Mouse (Mus musculus) heart, embryonic 14.5 days (tissue): ENCODE results near the gene Bcl2. TPM values are rescaled to one million over a fixed set of nuclear protein-coding genes. Genes with fewer than 3 reads are reported as not detected.

Source experiments
- ATAC-seq: fragments of 200-750 bp; cut with Nextera tagmentation; 2 replicates; pipeline ENCODE4 v1.8.0; 2017; ENCODE audit warnings: low read depth, moderate TSS enrichment; ENCODE audit not compliant: insufficient number of reproducible peaks, insufficient read depth, low FRiP score
- H3K27ac ChIP-seq, 2 experiments: fragments of 200-500 bp in 1 of 2; fragments of 300-500 bp in 1 of 2; sonication (generic) in 1 of 2; replicated peaks in 1 of 2; 2 replicates each; pipeline ENCODE4 v1.5.1; 2012 to 2014; ENCODE audit warnings: low read depth in 2 of 2, low read length in 2 of 2, control low read depth in 1 of 2, mild to moderate bottlenecking in 1 of 2, mixed read lengths in 1 of 2; ENCODE audit not compliant: control insufficient read depth in 1 of 2, insufficient read depth in 1 of 2
- H3K27me3 ChIP-seq: fragments of 300-500 bp; sonication (generic); 2 replicates; pipeline ENCODE4 v1.6.1; 2014; ENCODE audit warnings: mild to moderate bottlenecking, low read length, control low read depth; ENCODE audit not compliant: control insufficient read depth, insufficient read depth
- H3K36me3 ChIP-seq: fragments of 300-500 bp; sonication (generic); 2 replicates; pipeline ENCODE4 v1.6.1; 2014; ENCODE audit warnings: mild to moderate bottlenecking, control low read depth, low read length, mixed read lengths; ENCODE audit not compliant: control insufficient read depth, insufficient read depth
- H3K4me1 ChIP-seq, 2 experiments: fragments of 200-500 bp in 1 of 2; fragments of 300-500 bp in 1 of 2; sonication (generic) in 1 of 2; 2 replicates each; pipeline ENCODE4 v1.6.1; 2012 to 2014; ENCODE audit warnings: low read length in 2 of 2, control low read depth in 1 of 2, mixed read lengths in 1 of 2; ENCODE audit not compliant: control insufficient read depth in 2 of 2, insufficient read depth in 2 of 2
- H3K4me2 ChIP-seq: fragments of 300-500 bp; sonication (generic); 2 replicates; pipeline ENCODE4 v1.6.1; 2014; ENCODE audit warnings: mild to moderate bottlenecking, low read length
- H3K4me3 ChIP-seq, 2 experiments: fragments of 200-500 bp in 1 of 2; fragments of 300-500 bp in 1 of 2; sonication (generic) in 1 of 2; 2 replicates each; pipeline ENCODE4 v1.5.1; 2012 to 2014; ENCODE audit warnings: low read length in 2 of 2, mild to moderate bottlenecking in 2 of 2, control low read depth in 1 of 2, low read depth in 1 of 2, moderate library complexity in 1 of 2; ENCODE audit not compliant: control insufficient read depth in 1 of 2, insufficient read depth in 1 of 2
- H3K9ac ChIP-seq: fragments of 300-500 bp; sonication (generic); 2 replicates; pipeline ENCODE4 v1.6.1; 2014; ENCODE audit warnings: mild to moderate bottlenecking, low read length
- H3K9me3 ChIP-seq: fragments of 300-500 bp; sonication (generic); 2 replicates; pipeline ENCODE4 v1.6.1; 2016; ENCODE audit warnings: low read length, control low read depth; ENCODE audit not compliant: control insufficient read depth
- WGBS: fragments of 180-500 bp; shearing (Covaris S2); extraction: QIAGEN DNeasy Blood & Tissue Kit; methylation state at CpG from one replicate; pipeline ENCODE4 v1.1.7; 2014; 5-methylcytosine and 5-hydroxymethylcytosine counted together
- polyA plus RNA-seq: library from polyadenylated mRNA; unstranded; fragments of >200 nt; fragmentation: Nextera tagmentation; extraction: Ambion mirVana; gene quantifications from 2 replicates; pipeline ENCODE4 v1.2.1, GENCODE M21; 2014

Gene Bcl2
- polyA plus RNA-seq, 1 experiment from 2014 or later, result 6.2 TPM

- H3K27ac ChIP-seq, result peak overlapping the region; percentile 37 to 76; a peak in 3 of 4 replicates
- no peaks in the 10 kb centered on the region for H3K36me3 ChIP-seq
- no peaks in the 10 kb centered on the region for H3K27me3 ChIP-seq
- no peaks in the 10 kb centered on the region for H3K9me3 ChIP-seq
- H3K4me2 ChIP-seq, result no peak overlapping the region
- peaks cover 23 to 38% of the 10 kb centered on the region in 2 experiments for H3K4me1 ChIP-seq
- H3K4me3 ChIP-seq, result no peak overlapping the region
- WGBS, result 27% methylated on average over 3 of the region's 3 CpGs
- no peak for ATAC-seq
- no peak overlapping the region for H3K9ac ChIP-seq
These were observed 85.2 kb downstream of the Bcl2 start for GRCm38 (mm10) chr1:106628718-106629469.

DNA sequence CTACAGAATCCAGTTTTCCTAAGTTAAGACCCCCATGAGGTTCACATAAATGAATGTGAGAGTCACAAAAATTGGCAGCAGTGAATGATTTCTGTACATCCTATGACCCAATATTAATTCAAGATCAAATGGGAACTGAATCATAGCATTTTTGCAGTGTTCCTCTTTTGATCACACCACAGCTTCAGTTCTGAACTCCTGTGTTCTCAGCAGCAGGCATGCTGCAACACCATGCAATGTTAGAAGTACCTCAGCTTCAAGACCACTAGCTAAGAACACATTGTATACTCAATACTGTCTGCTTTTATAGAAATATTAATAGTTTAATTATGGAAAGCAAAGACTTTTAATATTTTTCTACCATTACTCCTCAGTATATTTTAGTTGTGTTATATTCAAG is 85.8 kb downstream of the Bcl2 start:
- no peak overlapping the region for H3K4me2 ChIP-seq
- no peak for ATAC-seq

DNA sequence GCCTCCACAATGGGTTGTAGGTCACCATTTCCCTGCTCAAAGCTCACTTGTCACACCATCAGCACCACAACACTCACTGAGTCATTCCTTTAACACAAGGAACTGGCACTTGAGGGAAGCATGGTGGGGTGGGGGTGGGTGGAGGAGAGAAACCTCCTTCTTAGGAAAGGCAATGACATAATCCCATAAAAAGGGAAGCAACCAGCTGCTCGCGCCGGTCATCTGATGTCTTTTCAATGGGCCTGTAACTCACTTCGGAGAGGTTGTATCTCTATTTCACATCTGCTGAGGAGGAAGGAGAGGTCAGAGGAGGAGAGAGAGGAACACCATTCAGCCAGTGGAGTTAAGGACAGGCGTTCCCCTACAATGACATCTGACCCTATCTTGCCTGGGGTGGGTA is 86.8 kb downstream of the Bcl2 start:
- Histone ChIP-seq H3K27me3 (no peaks in the 10 kb centered on the region), H3K9me3 (no peaks in the 10 kb centered on the region), H3K27ac (no peak overlapping the region), H3K4me3 (no peak overlapping the region), H3K4me1 (peaks cover 21 to 31% of the 10 kb centered on the region in 2 experiments), H3K9ac (no peak overlapping the region), H3K36me3 (no peaks in the 10 kb centered on the region), H3K4me2 (no peak overlapping the region)
- no peak for ATAC-seq
- 52% methylated on average over 5 of the region's 5 CpGs for WGBS

More for the DNA sequence above, 85.8 kb downstream of the Bcl2 start:
- no peak overlapping the region for H3K27ac ChIP-seq
- H3K4me3 ChIP-seq, result no peak overlapping the region
- H3K36me3 ChIP-seq, result no peaks in the 10 kb centered on the region
- H3K9me3 ChIP-seq, result no peaks in the 10 kb centered on the region
- H3K27me3 ChIP-seq, result no peaks in the 10 kb centered on the region
- no peak overlapping the region for H3K9ac ChIP-seq
- H3K4me1 ChIP-seq, result peaks cover 23 to 38% of the 10 kb centered on the region in 2 experiments

DNA sequence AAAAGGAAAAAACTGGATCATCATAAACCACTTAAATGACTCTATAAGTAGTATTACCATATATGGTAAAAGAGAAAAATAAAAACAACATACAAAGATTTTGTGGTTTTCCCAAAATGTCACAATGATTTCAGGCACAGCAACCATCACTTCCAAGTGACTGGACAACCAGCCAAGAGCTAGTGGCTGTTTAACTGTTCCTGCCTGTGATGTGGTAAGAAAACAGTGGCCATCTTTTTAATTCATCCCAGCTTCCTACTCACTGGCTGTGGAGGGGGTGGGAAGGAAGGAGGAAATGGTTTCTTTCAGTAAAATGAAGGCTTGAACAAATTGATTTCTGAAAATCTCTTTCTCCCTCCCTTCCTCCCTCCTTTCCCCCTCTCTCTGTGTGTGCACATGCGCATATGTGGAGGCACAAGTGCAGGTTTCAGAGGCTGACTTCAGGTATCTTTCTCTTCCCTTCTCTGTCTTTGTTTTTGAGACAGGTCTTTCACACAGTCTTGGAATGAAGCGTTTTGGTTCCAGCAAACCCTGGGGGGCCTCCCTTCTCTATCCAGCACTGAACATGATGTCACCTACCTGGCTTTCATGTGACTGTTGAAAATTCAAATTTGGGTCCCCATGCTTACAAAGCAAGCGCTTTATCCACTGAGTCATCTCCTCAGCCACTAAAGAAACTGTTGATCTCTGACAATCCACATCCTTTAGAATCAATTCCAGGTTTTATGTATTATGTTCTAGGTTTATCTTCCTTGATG is 93.7 kb downstream of the Bcl2 start:
- no peak overlapping the region for H3K9ac ChIP-seq
- 78% methylated on average over 3 of the region's 3 CpGs for WGBS
- H3K27ac ChIP-seq, result no peak overlapping the region
- H3K4me2 ChIP-seq, result no peak overlapping the region
- H3K36me3 ChIP-seq, result no peaks in the 10 kb centered on the region
- peaks cover 2% of the 10 kb centered on the region in 2 experiments; a peak in 1 of 4 replicates for H3K4me1 ChIP-seq
- H3K27me3 ChIP-seq, result no peaks in the 10 kb centered on the region
- ATAC-seq, result no peak
- no peaks in the 10 kb centered on the region for H3K9me3 ChIP-seq
- no peak overlapping the region for H3K4me3 ChIP-seq

GRCm38 (mm10) chr1:106618814-106619213 is 95.3 kb downstream of the Bcl2 start:
- Histone ChIP-seq H3K9me3 (no peaks in the 10 kb centered on the region), H3K4me1 (peaks cover 2% of the 10 kb centered on the region in 2 experiments; a peak in 1 of 4 replicates), H3K27ac (no peak overlapping the region), H3K9ac (no peak overlapping the region), H3K27me3 (no peaks in the 10 kb centered on the region), H3K36me3 (no peaks in the 10 kb centered on the region), H3K4me2 (no peak overlapping the region), H3K4me3 (no peak overlapping the region)
- 42% methylated on average over 3 of the region's 3 CpGs for WGBS
- ATAC-seq, result no peak

DNA sequence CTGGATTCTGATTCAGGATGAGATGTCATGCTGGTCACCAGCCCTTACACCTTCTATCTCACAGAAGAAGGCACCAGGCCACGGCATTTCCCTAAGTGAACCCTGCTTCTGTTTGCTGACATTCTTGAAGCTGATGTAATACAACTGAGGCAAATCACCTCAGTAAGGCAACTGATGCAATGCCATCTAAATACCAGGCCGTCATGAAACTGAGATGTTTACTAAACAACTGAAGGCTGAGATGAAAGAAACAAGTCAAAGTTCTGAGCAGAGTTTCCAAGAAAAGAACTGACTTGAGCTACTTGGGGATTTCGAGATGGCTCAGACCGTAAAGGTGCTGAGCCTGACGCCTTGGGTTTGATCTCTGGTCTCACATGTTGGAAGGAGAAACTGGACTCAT is 97.1 kb downstream of the Bcl2 start:
- no peak for ATAC-seq
- no peak overlapping the region for H3K9ac ChIP-seq
- H3K4me2 ChIP-seq, result no peak overlapping the region
- H3K27ac ChIP-seq, result no peak overlapping the region
- no peaks in the 10 kb centered on the region for H3K9me3 ChIP-seq
- WGBS, result 78% methylated on average over 5 of the region's 5 CpGs
- H3K36me3 ChIP-seq, result no peaks in the 10 kb centered on the region
- no peak overlapping the region for H3K4me3 ChIP-seq
- H3K4me1 ChIP-seq, result peaks cover 2 to 6% of the 10 kb centered on the region in 2 experiments; a peak in 1 of 4 replicates
- H3K27me3 ChIP-seq, result no peaks in the 10 kb centered on the region

DNA sequence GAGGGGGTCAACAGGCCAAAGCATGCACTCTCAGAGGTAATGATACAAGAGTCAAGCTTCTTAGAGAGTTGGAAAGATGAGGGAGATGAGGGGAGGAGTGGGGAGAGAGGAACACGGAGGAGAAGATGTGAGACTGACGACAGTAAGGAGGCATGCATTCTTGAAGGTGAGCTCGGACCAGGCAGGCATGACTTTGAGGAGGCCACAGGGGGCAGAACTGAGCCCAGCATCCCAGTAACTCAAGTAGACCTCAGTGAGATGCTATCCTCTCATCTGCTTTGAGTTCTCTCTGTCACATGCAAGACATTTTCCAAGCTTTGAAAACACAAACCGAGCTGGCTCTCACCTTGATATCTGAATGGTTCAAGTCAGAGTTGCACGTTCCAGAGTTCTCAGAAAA is 100.7 kb downstream of the Bcl2 start:
- Histone ChIP-seq H3K9me3 (no peaks in the 10 kb centered on the region), H3K4me2 (no peak overlapping the region), H3K36me3 (no peaks in the 10 kb centered on the region), H3K27ac (no peak overlapping the region), H3K4me3 (no peak overlapping the region), H3K4me1 (peaks cover 2 to 9% of the 10 kb centered on the region in 2 experiments; a peak in 1 of 4 replicates), H3K27me3 (no peaks in the 10 kb centered on the region), H3K9ac (no peak overlapping the region)
- WGBS, result 83% methylated on average over 5 of the region's 5 CpGs
- no peak for ATAC-seq
